Mouse (Mus musculus) ES-Bruce4 (cell line): ENCODE data around the gene Stim2. TPM values are rescaled to one million over a fixed set of nuclear protein-coding genes. Genes with fewer than 3 reads are reported as not detected.
A peak's percentile ranks its signal among the peaks of the same experiment; 100 is the strongest.

Experiments used
- H3K27ac ChIP-seq: 2 replicates; pipeline ENCODE4 v1.5.1; 2012; ENCODE audit warnings: low read length, inconsistent platforms; ENCODE audit not compliant: insufficient read depth
- H3K27me3 ChIP-seq: 2 replicates; pipeline ENCODE4 v1.6.1; 2012; ENCODE audit warnings: mild to moderate bottlenecking, low read length, inconsistent platforms; ENCODE audit not compliant: control insufficient read depth, poor library complexity, insufficient read depth, severe bottlenecking
- H3K36me3 ChIP-seq: 2 replicates; pipeline ENCODE4 v1.6.1; 2012; ENCODE audit warnings: inconsistent platforms, mild to moderate bottlenecking, low read length, moderate library complexity; ENCODE audit not compliant: control insufficient read depth, poor library complexity, insufficient read depth, severe bottlenecking
- H3K4me1 ChIP-seq: one replicate; pipeline ENCODE4 v1.8.1; 2011; ENCODE audit warnings: low read length; ENCODE audit not compliant: control insufficient read depth, insufficient read depth
- H3K4me3 ChIP-seq: 2 replicates; pipeline ENCODE4 v1.5.1; 2011; ENCODE audit warnings: low read depth, mild to moderate bottlenecking, low read length
- H3K9ac ChIP-seq: 2 replicates; pipeline ENCODE4 v1.6.1; 2012; ENCODE audit warnings: low read depth, mild to moderate bottlenecking, inconsistent platforms; ENCODE audit not compliant: poor library complexity, severe bottlenecking
- H3K9me3 ChIP-seq: replicated peaks from 2 replicates; pipeline ENCODE4 v1.6.1; 2012; ENCODE audit warnings: mild to moderate bottlenecking, low read length, inconsistent platforms; ENCODE audit not compliant: control insufficient read depth, poor library complexity, insufficient read depth, severe bottlenecking
- CTCF ChIP-seq: IDR thresholded peaks from one replicate; pipeline ENCODE4 v1.8.1; 2011; ENCODE audit warnings: low read depth, low read length
- EP300 ChIP-seq: IDR thresholded peaks from 2 replicates; pipeline ENCODE4 v1.6.1; 2011; ENCODE audit warnings: low read depth, low read length; ENCODE audit not compliant: insufficient read depth
- POLR2A ChIP-seq: IDR thresholded peaks from one replicate; pipeline ENCODE4 v1.8.1; 2011; ENCODE audit warnings: low read length; ENCODE audit not compliant: insufficient read depth
- polyA plus RNA-seq: library from polyadenylated mRNA; stranded (reverse); fragments of >200 nt; gene quantifications from 2 replicates; pipeline ENCODE4 v1.2.4, GENCODE M21; 2011; ENCODE audit warnings: low read depth; ENCODE audit not compliant: missing spikeins, insufficient read depth, insufficient read length

The Stim2 gene
- 13.7 and 15.2 TPM in 2 replicates for polyA plus RNA-seq

DNA sequence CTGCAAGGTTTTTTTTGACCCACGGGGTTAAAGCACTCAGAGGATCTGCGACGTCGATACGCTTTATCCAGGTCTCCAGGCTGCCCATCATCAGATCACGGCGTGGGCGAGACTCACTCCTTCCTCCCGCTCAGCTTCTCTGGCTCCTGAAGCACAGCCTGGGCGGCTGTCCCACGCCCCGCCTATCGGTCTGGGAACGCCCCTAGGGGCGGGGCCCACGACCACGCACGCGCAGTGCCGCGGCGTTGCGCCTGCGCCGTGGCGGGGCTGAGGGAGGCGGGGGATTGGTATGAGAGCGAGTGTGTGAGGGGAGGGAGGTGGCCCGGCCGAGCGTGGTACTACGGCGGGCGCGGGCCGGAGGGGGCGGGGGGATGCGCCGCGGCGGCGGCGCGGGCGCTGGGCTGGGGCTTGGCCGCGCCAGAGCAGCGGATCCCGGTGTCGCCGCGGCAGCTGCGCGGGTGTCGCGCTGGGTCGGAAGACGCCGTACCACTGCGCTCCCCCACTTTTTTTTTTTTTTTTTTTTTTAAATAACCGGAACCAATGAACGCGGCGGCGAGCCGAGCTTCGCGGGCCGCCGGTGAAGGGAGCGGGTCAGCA lies at the start of gene Stim2:
Gene Stim2 (plus strand): TSS at position 354 of the 597 bp plus-strand sequence.
- peak within 1 kb of the TSS; percentile 89 for H3K4me3 ChIP-seq
- H3K27me3 ChIP-seq: no peaks in the 10 kb centered on the region
- H3K4me1 ChIP-seq: no peaks in the 10 kb centered on the region
- no peak within 1 kb of the TSS for H3K27ac ChIP-seq
- no peaks in the 10 kb centered on the region for H3K9me3 ChIP-seq
- H3K9ac ChIP-seq: peak within 1 kb of the TSS; percentile 92
- TF ChIP-seq POLR2A (peak; percentile 89), EP300 (no peak), CTCF (no peak)
- no peaks in the 10 kb centered on the region for H3K36me3 ChIP-seq

GRCm38 (mm10) chr5:53948606-53949266 lies 49.6 kb upstream of the Stim2 start:
- H3K9ac ChIP-seq: no peak overlapping the region
- H3K9me3 ChIP-seq: no peaks in the 10 kb centered on the region
- H3K4me3 ChIP-seq: no peak overlapping the region
- H3K27me3 ChIP-seq: no peaks in the 10 kb centered on the region
- TF ChIP-seq EP300 (no peak), POLR2A (no peak), CTCF (no peak)
- H3K27ac ChIP-seq: no peak overlapping the region
- H3K4me1 ChIP-seq: peaks cover 5% of the 10 kb centered on the region
- H3K36me3 ChIP-seq: no peaks in the 10 kb centered on the region

GRCm38 (mm10) chr5:53950189-53950588 lies 48.1 kb upstream of the Stim2 start:
- no peak overlapping the region for H3K9ac ChIP-seq
- H3K27ac ChIP-seq: no peak overlapping the region
- peaks cover 5% of the 10 kb centered on the region for H3K4me1 ChIP-seq
- no peak overlapping the region for H3K4me3 ChIP-seq
- H3K27me3 ChIP-seq: no peaks in the 10 kb centered on the region
- no peak for TF ChIP-seq POLR2A
- TF ChIP-seq CTCF: no peak
- no peak for TF ChIP-seq EP300
- H3K9me3 ChIP-seq: no peaks in the 10 kb centered on the region
- H3K36me3 ChIP-seq: no peaks in the 10 kb centered on the region

DNA sequence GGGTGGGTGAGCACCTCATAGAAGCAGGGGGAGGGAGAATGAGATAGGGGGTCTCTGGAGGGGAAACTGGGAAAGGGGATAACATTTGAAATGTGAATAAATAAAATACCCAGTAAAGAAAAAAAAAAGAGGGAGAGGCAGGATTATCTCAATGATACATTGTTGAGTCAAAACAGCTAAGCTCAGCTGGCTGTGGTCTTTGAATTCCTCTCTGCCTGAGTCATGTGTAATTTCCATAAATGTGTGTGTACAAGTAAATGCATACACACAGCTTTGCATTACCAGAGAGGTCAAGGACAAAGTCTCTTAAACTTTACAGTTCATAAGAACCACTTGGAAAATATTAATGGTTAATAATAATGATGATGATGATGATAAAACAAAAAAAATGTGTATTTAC lies 45.1 kb upstream of the Stim2 start:
- no peaks in the 10 kb centered on the region for H3K9me3 ChIP-seq
- peaks cover 5% of the 10 kb centered on the region for H3K4me1 ChIP-seq
- TF ChIP-seq EP300 (no peak), CTCF (no peak), POLR2A (no peak)
- no peak overlapping the region for H3K4me3 ChIP-seq
- no peaks in the 10 kb centered on the region for H3K36me3 ChIP-seq
- H3K27me3 ChIP-seq: no peaks in the 10 kb centered on the region
- no peak overlapping the region for H3K27ac ChIP-seq
- H3K9ac ChIP-seq: no peak overlapping the region

DNA sequence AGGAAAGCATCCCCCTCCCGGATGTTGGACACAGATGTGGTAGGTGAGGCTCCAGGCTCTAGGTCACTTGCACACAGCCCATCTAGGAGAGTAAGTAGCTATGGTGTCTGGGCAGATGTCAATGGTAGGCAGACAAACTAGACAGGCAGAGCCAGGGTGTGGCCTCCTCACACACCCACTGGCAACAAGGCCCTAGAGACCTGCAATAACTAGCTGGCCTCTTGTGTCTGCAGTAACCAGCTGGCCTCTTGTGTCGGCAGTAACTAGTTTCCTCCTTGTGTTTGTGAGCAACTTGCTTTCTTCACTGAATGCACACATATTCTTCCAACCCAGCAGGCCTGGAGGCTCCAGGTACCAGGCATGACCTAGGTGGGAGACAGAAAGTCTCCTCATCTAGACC lies 44.5 kb upstream of the Stim2 start:
- no peak overlapping the region for H3K27ac ChIP-seq
- no peak overlapping the region for H3K9ac ChIP-seq
- H3K9me3 ChIP-seq: no peaks in the 10 kb centered on the region
- H3K4me1 ChIP-seq: peaks cover under 1% of the 10 kb centered on the region
- H3K36me3 ChIP-seq: no peaks in the 10 kb centered on the region
- TF ChIP-seq EP300 (no peak), POLR2A (no peak), CTCF (no peak)
- H3K27me3 ChIP-seq: no peaks in the 10 kb centered on the region
- H3K4me3 ChIP-seq: no peak overlapping the region

DNA sequence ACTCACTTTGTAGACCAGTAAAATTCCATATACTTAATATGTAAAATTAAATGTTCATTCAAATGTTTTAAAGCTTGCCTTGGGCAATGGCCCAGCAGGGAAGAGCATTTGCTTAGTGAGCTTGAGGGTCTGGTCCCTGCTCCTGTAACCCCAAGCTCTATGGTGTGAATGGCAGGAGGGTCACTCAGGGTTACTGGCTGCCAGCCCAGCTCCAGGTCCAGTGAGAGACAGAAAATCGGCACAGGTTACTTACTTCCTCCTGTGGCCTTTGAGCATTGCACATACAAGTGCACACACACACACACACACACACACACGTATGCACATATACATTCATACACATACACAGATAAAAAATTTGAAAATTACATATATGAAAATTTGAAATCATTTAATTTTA lies 42.3 kb upstream of the Stim2 start:
- no peaks in the 10 kb centered on the region for H3K4me1 ChIP-seq
- TF ChIP-seq EP300: no peak
- TF ChIP-seq POLR2A: no peak
- TF ChIP-seq CTCF: no peak
- no peaks in the 10 kb centered on the region for H3K9me3 ChIP-seq
- H3K27ac ChIP-seq: no peak overlapping the region
- H3K4me3 ChIP-seq: no peak overlapping the region
- no peaks in the 10 kb centered on the region for H3K27me3 ChIP-seq
- no peaks in the 10 kb centered on the region for H3K36me3 ChIP-seq
- H3K9ac ChIP-seq: no peak overlapping the region
